Mouse (Mus musculus): ENCODE measurements around the gene Cntn4.

- TF ChIP-seq CTCF (IDR thresholded peaks at IDR 0.05; ENCODE audit: control insufficient read depth, insufficient read depth, insufficient replicate concordance, low read depth, low read length) (no peak), POLR2A (IDR thresholded peaks at IDR 0.05; ENCODE audit: control insufficient read depth, low read depth, low read length) (no peak)
These were observed 588.8 kb downstream of the Cntn4 start for GRCm38 (mm10) chr6:106266304-106266703.
